Mouse (Mus musculus): ENCODE data around the gene Nol12.

Gene Nol12

DNA sequence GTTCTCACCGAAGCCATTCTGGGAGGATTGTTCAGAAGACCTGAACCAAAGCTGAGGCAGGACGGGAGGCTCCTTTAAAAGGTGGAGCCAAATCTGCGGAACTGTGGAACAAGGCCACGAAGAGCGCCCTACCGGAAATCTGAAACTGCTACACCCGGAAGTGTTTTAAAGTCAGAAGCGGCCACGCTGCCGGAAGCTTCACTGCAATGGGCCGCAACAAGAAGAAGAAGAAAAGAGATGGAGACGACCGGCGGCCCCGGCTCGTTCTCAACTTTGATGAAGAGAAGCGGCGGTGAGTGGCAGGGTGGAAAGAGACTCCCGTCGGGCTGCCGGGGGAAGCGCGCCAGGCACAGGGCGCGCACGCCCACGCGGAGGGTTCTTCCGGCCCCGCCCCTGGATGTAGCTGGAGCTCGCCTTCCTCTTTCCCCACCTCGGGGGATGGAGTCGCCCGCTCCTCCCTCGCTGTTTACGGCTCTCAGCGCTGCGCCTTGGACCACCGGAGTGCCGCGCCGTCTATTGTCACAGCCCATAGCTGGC lies at the start of gene Nol12:
TSS of gene Nol12 (plus strand) at position 150 of the 537 bp plus-strand sequence.
- peak; percentile 78 for DNase-seq (ENCODE audit: low spot score)

DNA sequence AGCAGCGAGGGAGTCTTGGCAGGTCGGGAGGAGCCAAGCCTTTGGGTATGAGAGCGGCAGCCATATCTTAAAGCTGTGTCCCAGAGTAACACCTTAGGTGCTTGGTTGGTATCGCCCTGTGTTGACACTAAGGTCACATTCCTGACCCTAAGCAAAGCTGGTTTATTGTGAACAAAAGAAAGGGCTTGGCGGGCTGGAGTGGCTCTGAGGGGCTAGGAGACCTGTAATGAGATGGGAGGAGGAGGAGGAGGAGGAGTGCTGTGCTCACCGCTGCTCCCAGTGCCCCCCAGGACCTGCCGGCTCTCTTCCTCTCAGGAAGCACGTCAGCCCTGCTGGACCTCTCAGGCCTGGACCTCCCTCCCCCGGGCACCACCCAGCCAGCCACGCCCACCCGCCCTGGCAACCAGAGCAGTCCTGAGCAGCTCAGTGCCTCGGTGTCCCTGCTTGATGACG lies 45.3 kb upstream of the Nol12 start:
- DNase-seq (ENCODE audit: low spot score): no peak

DNA sequence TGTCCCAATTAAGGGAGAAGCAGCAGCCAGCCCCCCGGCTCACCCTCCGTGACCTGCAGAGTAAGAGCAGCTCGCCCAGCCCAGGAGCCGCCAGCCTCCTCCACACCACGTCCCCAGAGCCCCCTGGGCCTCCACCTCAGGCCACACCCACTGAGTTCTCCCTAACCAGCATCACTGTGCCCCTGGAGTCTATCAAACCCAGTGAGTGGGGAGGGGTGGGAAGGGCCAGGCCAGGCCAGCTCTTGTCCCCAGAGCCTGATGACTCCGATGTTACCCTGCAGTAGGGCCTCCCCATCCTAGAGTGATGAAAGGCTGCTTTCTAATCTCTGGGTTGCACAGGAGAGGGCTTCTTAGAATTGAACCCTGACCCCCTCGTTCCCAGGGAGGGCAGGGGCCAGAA lies 42.3 kb upstream of the Nol12 start:
- DNase-seq (ENCODE audit: low spot score): no peak

DNA sequence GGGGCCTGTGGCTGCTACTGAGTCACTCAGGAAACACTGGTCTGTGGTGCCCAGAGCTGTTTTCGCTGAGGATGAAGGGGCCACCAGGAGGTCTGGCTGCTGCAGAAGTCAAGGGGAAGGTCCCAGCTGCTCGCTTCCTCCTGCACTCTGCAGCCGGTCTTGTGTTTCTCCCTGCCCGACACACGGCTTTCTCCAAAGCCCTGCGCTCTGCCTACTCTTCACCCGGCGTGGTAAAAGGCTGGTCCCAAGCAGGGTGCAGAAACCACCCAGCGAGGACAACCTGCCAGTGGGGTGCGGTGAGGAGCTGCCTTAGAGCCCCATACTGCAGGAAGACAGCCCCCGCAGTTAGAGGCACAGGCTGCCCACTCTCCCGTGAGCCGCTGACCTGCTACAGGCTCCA lies 40.0 kb upstream of the Nol12 start:
- no peak for DNase-seq (ENCODE audit: low spot score)

DNA sequence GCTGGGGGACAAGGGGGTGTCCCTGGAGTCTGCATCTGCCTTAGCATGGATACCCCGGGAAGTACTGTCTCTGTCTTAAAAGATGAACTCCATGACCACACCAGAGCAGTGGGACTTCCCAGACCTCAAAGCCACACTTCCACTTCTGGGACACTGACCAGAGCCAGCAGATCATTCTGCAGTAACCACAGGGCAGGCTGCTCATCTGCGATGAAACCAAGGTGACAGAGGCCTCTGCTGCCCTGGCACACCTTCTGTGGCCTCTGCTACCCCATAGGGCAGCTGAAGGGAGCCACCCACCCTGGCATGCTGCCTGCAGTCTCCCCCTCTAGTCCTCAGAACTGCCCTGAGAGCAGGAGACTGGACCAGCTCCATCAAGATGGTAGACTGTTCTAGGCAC lies 39.0 kb upstream of the Nol12 start:
- DNase-seq (ENCODE audit: low spot score): no peak

DNA sequence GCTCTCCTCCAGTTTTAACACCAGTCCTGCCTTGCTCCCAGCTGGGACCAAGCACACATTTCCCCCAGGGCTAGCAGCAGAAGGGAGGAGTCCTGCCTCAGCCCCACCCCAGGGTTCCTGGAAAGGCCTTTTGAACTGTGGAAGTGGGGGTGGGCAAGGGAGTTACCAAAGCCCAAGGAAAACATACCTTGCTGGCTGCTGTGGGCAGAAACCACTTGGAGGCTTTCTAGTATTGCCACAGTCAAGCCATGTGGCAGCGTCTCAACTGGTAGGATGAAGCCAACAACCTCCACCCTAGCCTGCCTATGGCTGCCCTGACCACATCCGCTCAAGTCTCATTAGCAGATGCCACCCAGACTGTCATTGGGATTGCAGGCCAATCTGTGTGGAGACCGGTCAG lies 38.6 kb upstream of the Nol12 start:
- no peak for DNase-seq (ENCODE audit: low spot score)

DNA sequence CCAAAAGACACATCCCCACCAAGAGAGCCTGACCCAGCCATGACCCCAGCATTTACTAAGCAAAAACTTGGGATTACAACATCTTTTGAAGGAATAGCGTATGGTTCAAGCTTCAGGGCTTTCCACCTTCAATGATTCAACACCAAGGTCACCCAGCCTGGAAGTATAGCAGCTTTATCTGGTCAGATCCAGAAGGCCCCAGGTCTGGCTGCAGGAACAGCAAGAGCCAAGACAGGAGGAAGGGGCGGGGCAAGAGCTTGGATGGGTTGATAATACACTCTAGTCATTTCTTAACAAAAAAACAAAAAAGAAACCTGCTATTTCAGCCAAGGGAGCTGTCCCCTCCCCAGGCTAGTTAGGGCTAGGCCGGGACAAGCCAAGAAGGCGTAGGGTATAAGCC lies 37.2 kb upstream of the Nol12 start:
- no peak for DNase-seq (ENCODE audit: low spot score)

DNA sequence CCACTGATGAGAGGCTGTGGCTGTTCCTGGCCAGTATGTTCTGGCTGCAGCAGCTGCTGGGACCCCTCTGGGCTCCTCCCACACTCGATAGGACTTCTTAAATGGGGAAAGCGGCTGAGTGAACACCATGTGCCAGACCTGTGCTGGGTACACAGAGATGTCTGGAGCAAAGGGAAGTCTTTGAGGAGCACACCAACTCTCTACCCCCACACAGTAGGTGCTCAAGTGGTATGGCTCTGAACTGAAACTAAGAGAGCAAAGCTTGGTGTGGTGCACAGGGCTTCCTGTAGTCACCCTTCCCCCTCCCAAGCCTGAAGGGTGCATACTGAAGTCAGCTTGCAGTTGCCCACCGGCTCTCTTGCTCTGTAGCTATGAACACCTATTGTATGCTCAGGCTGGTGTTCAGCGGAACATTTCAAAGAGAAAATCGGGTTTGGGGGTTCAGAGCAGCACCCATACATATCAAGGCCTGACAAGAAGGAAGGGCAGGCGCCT lies 36.2 kb upstream of the Nol12 start:
- no peak for DNase-seq (ENCODE audit: low spot score)

DNA sequence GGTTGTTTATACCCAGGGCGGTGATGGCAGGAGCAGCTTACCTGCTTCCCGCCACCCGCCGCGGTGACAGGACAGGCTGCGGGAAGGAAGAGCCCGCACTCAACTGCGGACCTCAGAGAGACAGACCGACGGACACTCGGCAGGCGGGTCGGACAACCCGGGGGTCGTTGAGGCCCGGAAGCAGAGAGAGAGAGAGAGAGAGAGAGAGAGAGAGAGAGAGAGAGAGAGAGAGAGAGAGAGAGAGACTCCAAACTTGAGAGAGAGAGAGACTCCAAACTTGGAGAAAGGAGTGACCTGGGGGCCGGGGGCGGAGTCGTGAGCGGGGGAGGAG lies 35.4 kb upstream of the Nol12 start, which contains the start of gene Gm49510:
TSS of gene Gm49510 (plus strand) at position 259 of the 331 bp plus-strand sequence.
- DNase-seq (ENCODE audit: low spot score): no peak

DNA sequence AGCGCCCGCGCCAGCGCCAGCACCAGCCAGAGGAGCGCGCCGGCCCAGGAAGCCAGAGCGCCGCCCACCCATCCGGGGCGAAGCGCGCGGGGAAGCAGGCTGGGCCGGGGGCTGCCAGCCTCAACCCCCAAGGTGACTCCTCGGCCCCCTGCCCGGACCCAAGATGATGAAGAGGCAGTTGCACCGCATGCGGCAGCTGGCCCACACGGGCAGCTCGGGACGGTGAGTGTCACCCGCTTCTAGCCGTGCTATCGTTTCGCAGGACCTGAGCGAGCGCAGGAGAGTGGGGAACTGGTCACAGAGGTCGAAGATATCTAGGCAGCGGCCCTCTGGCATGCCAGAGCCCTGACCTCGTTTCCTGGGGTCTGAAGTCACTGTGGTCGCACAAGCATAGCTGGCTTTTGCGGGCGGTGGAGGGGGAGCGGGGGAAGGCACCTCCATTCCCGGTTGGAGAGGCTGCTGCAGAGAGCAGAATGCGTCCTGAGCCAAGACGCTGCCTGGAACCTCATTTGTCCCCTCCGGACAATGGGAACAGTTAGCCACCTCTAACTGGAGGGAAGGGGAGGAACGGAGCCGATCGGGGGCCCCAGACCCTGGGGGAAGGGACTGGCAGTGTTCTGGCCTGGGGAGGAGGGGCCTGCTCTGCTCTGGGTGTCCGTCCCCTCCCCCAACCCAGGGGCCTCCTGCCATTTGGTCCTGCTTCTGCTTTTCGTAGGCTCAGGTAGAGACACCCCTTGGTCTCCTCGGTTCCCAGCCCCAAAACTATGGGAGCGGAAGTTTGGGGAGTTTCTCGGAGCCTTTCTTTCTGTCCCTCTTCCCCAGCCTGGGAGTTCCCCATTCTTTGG lies 34.8 kb upstream of the Nol12 start, which contains the start of gene Sh3bp1:
TSS of gene Sh3bp1 (plus strand) at position 29 of the 845 bp plus-strand sequence.
- peak; percentile 76 for DNase-seq (ENCODE audit: low spot score)

DNA sequence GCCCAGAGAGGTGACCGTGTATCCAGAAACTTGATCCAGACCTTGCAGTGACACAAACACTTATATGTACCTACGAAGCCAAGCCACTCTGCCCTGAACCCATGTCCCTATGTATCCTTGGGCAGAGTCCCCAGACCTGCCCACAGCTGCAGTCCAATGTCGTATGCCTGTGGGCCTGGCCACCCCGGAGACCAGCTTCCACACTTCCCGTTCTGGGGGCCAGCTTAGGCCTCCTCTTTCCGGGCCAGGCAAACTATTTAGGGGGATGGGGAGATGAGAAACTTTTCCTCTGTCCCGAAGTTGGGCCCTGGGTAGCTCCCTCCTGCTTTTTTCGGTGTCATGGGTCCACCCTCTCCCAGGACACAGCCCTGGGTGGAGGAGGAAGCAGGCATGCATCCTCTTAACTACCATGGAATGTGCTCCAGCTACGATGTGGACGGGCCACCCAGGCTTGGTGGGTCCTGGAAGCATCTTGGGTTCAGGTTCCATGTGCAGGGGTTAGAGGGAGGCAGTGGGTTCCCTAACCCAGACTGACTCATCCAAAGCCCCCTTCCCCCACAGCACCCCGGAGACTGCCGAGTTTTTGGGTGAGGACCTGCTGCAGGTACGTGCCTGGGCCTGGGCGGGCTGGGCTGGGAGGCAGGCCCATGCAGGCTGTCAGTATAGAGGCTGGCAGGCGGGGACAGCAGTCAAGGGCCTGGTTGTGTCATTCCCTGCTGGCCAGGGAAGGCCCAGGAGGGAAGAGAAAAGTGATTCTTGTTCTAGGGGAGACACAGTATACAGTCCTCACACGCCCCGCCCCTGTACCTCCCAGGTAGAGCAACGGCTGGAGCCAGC lies 33.9 kb upstream of the Nol12 start:
- DNase-seq (ENCODE audit: low spot score): no peak

DNA sequence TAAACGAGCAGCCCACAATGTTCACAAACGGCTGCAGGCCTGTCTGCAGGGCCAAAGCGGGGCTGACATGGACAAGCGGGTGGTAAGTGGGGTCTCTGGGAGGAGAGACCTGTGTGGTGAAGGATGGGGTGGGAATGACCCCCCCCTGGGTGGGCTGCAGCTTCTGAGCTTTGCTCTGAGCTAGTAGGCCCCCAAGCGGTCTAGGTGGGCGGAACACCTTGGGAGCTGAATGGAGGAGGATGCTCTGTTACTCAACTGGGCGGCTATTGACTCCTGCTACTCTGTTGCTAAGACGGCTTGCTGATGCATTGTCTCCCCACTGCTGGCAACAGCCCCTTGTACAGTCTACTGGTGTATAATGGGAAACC lies 33.3 kb upstream of the Nol12 start:
- no peak for DNase-seq (ENCODE audit: low spot score)

DNA sequence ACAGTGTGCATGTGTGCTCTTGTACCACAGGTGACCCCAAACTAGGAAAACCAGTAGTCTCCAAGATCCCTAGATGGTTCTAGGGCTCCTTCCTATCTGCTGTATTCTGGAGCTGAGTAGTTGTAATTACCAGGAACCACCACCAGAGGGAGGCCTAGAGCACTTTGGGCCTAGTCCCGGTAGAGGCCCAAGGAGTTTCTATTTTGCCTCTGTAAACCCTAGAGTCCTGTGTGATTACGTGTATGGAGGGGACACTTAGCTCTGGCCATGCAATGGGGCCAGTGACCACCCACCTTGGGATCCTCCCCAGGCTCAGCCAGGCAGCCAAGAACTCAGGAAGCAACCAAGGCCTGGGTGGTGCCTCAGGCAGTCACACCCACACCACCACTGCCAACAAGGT lies 31.5 kb upstream of the Nol12 start:
- DNase-seq (ENCODE audit: low spot score): peak; percentile 67

DNA sequence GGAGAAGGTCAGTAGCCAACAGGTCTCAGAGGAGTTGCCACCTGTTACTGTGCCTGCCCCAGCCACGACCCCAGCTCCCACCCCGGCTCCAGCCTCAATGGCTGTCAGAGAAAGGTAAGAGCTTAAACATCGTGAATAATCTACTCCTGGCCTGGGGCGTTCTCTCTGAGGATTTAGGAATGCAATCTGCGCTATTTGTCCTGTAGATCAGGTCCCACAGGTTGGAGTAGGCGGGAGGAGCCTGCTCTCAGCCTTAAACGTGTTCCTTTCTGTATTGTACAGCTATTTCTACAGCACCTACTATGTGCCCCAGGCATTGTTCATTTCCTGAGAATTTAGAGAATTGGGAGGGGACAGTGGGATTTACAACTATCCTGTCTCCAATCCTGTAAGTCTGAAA lies 26.3 kb upstream of the Nol12 start:
- no peak for DNase-seq (ENCODE audit: low spot score)

DNA sequence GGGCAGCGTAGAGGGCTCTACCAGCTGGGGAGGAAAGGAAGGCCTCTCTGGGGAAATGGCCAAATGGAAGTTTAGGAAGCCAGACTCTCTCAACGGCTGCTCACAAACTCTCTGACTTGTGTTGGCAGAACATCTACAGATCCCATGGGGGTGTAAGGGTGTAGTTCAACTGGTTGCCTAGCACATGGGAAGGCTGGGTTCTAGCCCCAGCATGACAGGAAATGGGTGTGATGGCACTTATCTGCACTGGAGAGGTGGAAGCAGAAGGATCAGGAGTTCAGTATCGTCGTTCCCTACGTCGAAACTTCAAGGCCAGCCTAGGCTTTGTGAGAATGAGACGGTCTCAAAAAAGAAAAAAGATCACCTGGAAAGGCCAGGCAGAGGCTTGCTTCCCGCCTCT lies 25.8 kb upstream of the Nol12 start:
- no peak for DNase-seq (ENCODE audit: low spot score)

DNA sequence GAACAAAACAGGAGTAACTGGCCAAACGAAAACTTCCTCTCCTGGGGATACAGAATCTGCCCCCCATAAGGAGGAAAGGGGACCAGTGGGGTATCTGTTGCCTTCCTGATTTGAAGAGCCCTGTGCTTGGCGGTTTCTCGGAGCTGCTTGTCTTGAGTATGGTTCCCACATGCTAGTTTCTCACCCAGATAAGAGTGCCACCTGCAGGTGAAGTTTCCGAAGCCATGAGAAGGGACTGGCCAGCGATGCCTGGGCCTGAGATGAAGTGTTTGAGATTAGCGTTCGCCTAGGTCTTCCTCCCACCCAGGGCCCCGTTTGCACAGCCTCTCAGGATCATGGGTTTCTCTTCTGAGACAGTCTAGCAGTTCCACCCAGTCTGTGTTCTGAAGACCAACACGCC lies 22.7 kb upstream of the Nol12 start:
- no peak for DNase-seq (ENCODE audit: low spot score)

DNA sequence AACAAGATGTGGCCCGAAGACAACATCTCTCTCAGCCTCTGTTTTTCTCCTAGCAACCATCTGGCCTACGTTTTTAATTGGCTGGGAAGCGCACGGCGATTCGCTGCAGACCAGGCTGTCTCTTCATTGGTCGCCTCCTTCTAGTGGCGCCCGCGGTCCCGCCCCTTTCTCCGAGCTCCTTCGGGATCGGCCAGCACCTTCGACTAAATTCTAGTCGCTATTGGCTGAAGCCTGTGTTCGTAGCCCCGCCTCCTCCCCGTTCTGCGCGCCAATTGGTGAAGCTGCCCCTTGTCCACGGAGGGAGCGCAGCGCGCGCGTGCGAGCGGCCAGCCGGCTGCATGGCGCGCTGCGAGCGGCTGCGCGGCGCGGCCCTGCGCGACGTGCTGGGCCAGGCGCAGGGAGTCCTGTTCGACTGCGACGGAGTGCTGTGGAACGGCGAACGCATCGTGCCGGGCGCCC lies 21.1 kb upstream of the Nol12 start, which contains the start of gene Pdxp:
TSS of gene Pdxp (plus strand) at position 288 of the 459 bp plus-strand sequence.
- peak; percentile 87 for DNase-seq (ENCODE audit: low spot score)

DNA sequence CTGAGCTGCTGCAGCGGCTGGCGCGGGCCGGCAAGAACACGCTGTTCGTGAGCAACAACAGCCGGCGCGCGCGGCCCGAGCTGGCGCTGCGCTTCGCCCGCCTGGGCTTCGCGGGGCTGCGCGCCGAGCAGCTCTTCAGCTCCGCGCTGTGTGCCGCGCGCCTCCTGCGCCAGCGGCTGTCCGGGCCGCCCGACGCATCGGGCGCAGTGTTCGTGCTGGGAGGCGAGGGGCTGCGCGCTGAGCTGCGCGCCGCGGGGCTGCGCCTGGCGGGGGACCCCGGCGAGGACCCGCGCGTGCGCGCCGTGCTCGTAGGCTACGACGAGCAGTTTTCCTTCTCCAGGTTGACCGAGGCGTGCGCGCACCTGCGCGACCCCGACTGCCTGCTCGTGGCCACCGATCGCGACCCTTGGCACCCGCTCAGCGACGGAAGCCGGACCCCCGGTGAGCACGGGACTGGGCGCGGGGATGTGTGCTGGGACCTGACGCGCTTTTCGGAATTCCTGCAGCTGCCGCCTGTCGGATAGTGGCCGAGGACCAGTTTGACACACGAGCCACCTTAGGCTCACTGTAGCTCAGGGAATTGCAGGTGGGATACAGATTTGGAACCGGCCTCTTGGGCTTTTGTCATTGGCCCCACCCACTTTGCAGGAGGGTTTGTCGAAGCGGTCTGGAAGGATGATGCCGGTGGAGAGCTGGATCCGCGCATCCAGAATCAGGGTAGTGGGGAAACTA lies 20.5 kb upstream of the Nol12 start:
- DNase-seq (ENCODE audit: low spot score): no peak

DNA sequence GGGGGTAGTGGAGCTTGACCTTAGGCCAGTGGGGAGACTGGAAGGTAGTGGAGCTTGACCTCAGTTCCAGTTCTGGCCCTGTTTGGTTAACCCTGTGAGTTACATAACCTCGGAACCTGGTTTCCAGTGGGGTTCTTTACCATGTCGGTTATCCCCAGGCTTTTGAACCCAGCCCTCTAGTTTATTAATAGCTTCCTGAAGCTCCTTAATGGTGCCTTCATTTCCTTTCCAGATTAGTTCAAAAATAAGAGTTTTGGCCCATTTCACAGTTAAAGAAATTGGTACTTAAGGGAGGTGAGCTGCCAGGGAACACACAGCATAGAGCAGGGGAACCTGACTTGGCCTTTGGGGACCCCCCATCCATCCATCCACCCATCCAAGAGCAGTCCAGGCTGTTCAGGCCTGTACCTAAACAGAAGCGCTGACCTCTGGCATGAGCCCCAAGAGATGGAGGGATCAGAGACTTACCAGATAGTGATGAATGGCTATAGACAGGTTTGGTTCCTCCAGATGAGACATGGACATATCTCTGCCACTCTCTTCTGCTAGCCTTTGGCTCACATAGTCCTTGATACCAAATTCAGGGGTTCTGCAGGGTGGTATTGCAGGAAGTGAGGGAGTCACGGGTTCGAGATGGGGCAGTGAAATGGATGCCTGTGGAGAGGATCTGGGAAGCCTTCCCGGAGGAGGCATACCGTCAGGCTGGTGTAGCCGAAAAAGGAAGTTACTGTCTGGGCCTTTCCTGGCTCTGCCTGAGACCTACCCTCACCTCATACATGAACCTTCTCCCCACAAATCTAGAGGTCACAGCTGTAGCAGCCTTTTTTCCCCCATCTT lies 19.7 kb upstream of the Nol12 start:
- DNase-seq (ENCODE audit: low spot score): no peak

DNA sequence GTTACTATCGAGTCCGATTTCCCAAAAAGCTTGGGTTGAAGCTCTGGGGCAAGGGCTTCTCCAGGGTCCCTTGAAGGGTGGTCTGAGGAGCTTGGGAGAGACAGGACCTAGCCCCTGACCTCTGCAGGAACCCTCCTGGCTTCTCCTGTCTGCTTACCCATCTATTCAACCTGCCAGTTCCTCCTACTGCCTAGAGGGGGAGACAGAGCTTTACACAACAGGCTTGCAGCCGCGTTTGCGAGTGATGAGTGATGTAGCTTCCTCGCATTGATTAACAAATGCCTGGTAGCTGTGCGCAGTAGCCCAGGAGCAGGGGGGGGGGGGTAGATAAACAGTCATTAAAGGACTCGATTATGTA lies 19.1 kb upstream of the Nol12 start:
- no peak for DNase-seq (ENCODE audit: low spot score)

Measured in ovary, postnatal 36 days (tissue).